Mouse (Mus musculus): ENCODE measurements around the gene Opcml. TPM values are rescaled to one million over a fixed set of nuclear protein-coding genes. Genes with fewer than 3 reads are reported as not detected.

The Opcml gene
- polyA plus RNA-seq, 1 experiment from 2014 or later = 13.5 TPM

DNA sequence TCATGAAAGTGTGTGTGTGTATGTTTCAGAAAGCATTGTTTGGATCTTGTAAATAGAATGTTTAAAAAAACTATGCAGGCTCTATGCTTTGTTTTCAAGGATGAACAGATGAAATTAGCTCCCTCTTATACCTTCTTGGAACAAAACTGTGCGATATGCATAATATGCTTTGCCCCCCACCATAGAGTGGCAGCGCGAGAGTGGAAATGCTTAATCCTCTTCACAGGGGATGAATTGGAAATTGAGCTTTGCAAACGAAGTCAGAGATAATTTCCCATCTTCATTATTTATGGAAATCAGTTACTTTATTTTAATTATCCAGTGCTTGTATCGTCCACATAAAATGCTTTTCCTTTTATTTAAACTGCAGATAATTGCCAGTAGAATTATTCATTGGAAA, 99.1 kb downstream of the Opcml start:
- no peak overlapping the region for H3K4me2 ChIP-seq
- 0 out of 2 replicates have a peak, but pooled peaks cover 4% of the 10 kb centered on the region for H3K4me1 ChIP-seq (replicated peaks)
- H3K27me3 ChIP-seq = no peaks in the 10 kb centered on the region
- no peak overlapping the region for H3K27ac ChIP-seq (replicated peaks)
- no peaks in the 10 kb centered on the region for H3K9me3 ChIP-seq
- ATAC-seq (ENCODE audit: low read depth) = no peak
- H3K36me3 ChIP-seq = no peaks in the 10 kb centered on the region
- H3K4me3 ChIP-seq = no peak overlapping the region
- WGBS = 58% methylated on average over 5 of the region's 5 CpGs
- no peak overlapping the region for H3K9ac ChIP-seq

DNA sequence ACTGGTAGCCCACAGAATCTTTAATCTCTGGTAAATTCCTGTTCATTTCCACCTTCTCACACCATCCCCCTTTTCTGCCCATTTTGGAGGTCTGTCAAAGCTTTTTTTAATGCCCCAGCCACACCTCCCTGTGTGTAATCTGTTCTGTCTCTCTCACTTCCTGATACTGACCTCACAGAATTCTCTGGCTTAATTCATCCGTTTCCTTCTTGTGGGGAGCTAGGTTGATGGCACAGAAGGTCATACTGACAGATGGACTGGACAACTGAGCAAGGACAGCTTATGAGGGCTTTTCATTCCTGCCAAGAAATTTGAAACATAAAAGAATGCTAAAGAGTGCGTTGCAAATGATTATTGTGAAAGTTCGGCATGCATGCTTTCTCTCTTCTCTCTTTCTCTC, 126.7 kb downstream of the Opcml start:
- Histone ChIP-seq H3K9me3 (0 out of 2 replicates have a peak, but pooled peaks cover 4% of the 10 kb centered on the region), H3K9ac (no peak overlapping the region), H3K4me3 (no peak overlapping the region), H3K4me1 (replicated peaks) (no peaks in the 10 kb centered on the region), H3K27me3 (no peaks in the 10 kb centered on the region), H3K36me3 (no peaks in the 10 kb centered on the region), H3K4me2 (no peak overlapping the region), H3K27ac (replicated peaks) (no peak overlapping the region)
- no peak for ATAC-seq (ENCODE audit: low read depth)
- 45% methylated on average over 3 of the region's 3 CpGs for WGBS

DNA sequence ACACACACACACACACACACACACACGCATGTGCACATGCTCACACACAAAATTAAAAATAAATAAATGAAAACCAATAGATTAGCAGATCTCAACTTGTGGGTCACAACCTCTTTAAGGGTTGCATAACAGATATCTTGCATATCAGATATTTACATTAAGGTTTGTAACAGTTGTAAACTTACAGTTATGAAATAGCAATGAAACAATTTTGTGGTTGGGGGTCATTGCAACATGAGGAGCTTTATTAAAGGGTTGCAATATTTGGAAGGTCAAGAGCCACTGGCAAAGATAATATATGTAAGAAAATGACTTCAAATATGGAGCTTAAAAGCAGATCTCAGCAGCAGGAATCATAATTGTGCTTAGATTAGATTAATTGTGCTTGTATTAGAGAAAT, 132.9 kb downstream of the Opcml start:
- Histone ChIP-seq H3K36me3 (no peaks in the 10 kb centered on the region), H3K4me2 (no peak overlapping the region), H3K27ac (replicated peaks) (no peak overlapping the region), H3K4me1 (replicated peaks) (peaks cover 12% of the 10 kb centered on the region), H3K27me3 (peaks cover 4% of the 10 kb centered on the region), H3K4me3 (no peak overlapping the region), H3K9ac (no peak overlapping the region), H3K9me3 (no peaks in the 10 kb centered on the region)
- no peak for ATAC-seq (ENCODE audit: low read depth)
- WGBS = 95% methylated on average over 1 of the region's 1 CpGs

DNA sequence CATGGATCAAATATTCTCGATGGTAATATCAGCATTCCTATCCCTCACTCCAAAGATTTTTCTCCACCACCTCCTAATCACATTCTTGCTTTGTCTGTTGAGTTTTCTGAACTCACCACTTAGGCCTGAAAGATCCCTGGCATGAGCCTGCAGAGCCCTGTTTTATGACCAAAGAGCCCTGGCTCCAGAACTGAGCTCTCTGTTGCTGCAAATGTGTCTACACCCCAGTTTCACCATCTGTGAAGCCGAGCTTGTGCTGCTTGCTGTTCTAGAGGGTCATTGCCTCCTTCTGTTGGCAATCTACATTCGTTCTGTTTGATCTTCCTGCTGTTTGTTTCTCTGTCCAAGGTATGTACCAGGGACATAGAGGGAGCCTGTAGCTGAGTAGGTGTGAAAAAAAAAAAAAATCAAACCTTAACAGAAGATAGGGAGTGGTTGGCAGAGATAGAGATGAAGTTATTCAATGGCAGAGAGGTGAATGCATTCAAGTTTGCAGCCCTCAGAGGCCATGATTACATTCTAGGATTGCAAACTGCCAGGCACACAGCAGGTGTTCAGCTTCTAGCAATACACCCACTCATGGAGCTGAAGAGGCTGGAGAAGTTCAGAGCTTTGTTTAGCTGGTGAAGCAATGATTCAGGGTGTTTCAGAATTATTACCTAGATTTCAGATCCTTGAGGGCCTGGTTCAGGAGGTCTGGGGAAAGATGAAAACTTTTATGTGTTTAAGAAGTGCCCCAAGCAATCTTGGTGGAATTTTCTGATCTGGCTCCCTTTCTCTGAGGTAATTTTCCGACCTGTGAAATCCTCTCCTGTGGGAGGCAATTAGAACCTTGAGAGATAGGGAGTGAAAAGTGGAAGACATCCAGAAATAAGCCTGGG, 133.6 kb downstream of the Opcml start:
- ATAC-seq (ENCODE audit: low read depth) = no peak
- Histone ChIP-seq H3K4me2 (no peak overlapping the region), H3K27me3 (peaks cover 4% of the 10 kb centered on the region), H3K27ac (replicated peaks) (no peak overlapping the region), H3K9ac (no peak overlapping the region), H3K4me3 (no peak overlapping the region), H3K4me1 (replicated peaks) (peaks cover 12% of the 10 kb centered on the region), H3K9me3 (no peaks in the 10 kb centered on the region), H3K36me3 (no peaks in the 10 kb centered on the region)
- 60% methylated on average over 4 of the region's 4 CpGs for WGBS

DNA sequence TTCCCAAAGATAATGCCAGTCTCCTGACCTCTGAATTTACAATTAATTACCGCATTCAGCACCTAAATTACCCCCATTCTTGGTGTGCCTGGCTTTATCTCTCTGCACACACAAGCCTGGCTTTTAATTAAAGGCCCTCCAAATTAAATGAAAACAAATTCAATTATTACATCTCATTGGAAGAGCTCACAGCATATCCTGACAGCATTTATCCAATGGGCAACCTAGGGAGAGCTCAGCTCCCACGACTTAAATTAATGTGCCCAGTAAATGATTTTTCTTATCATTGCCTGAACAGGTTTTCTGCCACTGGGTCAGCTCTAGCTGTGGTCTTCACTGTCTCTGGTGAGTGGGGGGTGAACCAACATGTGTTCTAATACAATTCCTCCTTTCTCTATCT, 135.1 kb downstream of the Opcml start:
- Histone ChIP-seq H3K9me3 (no peaks in the 10 kb centered on the region), H3K36me3 (no peaks in the 10 kb centered on the region), H3K4me1 (replicated peaks) (peaks cover 12% of the 10 kb centered on the region), H3K27me3 (peaks cover 4% of the 10 kb centered on the region), H3K4me3 (no peak overlapping the region), H3K9ac (no peak overlapping the region), H3K27ac (replicated peaks) (no peak overlapping the region), H3K4me2 (no peak overlapping the region)
- 50% methylated on average over 2 of the region's 2 CpGs for WGBS
- peak; percentile 36; the same call in 1 of the 2 replicates for ATAC-seq (ENCODE audit: low read depth)

DNA sequence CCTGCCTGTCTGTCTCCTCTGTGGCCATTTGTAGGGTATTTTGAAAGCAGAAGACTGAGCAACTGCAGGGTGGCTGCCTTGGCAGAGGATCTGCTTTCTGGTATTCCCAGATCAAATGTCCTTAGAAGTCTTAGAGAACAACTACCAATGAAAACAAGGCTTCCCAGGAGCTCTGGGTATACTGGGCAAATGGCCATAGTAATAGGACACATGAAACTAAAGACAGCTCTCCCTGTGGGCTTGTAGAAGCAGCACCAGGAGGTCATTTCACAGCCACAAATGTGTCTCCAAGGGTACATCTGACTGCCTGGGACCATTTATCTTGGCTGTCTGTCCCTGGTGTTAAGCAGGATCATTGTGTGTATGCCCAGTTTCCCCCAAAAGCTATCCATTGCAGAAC, 146.7 kb downstream of the Opcml start:
- Histone ChIP-seq H3K4me3 (no peak overlapping the region), H3K9me3 (no peaks in the 10 kb centered on the region), H3K4me2 (no peak overlapping the region), H3K9ac (no peak overlapping the region), H3K36me3 (no peaks in the 10 kb centered on the region), H3K27me3 (peaks cover 9% of the 10 kb centered on the region; the same call in 1 of the 2 replicates), H3K27ac (replicated peaks) (no peak overlapping the region), H3K4me1 (replicated peaks) (peaks cover 12% of the 10 kb centered on the region)
- peak; percentile 69 for ATAC-seq (ENCODE audit: low read depth)

DNA sequence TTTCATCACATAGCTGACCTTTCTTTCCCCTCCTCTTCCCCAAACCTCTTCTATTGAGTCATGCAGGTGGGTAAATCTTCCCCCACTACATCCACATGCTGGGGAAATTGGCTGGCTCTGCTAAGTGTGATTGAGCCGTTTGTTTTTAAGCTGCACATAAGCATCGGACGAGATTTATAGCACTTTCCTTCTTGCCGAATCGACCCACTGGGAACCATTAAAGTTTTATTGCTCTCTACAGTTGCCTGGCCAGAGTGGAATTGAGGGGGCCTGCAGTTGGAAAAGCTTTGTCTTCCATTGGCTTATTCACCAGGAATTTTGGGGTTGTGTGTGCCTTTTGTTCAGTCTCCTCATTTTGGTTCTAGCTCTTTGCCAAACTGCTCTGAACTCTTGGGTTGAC, 147.1 kb downstream of the Opcml start:
- ATAC-seq (ENCODE audit: low read depth) = peak; percentile 63
- Histone ChIP-seq H3K4me3 (no peak overlapping the region), H3K9ac (no peak overlapping the region), H3K4me2 (no peak overlapping the region), H3K27me3 (peaks cover 9% of the 10 kb centered on the region; the same call in 1 of the 2 replicates), H3K36me3 (no peaks in the 10 kb centered on the region), H3K27ac (replicated peaks) (no peak overlapping the region), H3K9me3 (no peaks in the 10 kb centered on the region), H3K4me1 (replicated peaks) (peaks cover 12% of the 10 kb centered on the region)
- 5% methylated on average over 5 of the region's 5 CpGs for WGBS

DNA sequence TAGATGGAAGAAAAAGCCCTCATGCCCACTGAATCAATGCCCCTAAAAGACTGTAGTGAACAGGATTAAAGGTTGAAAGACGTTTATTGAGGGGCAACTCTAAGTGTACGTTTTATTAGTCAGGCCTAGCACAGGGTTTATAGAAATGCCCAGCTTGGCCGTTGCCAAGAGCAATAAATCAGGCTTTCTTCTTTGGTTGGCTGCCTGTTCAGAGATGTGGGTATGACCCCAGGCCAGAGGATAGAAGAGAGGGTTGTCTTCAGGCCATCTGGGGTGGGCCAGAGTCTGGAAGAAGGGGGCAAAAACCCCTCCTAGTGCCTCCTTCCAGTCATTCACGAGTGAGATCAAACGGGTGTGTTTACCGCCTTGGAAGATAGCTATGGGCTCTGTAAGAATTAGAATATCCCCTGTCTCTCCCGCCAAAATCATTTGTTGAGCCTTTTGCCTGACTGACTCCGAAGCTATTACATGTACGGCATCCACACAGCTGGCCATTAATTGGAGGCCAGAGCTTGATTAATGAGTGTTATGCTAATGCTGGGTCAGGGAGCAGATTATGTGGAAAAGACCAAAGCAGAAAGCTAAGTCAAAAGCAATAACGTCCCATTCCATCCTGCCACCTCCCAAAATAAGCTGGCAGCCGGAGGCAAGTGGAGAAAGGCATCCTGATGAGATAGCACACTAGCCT, 154.9 kb downstream of the Opcml start:
- H3K4me1 ChIP-seq (replicated peaks) = peaks cover 10% of the 10 kb centered on the region
- WGBS = 14% methylated on average over 11 of the region's 11 CpGs
- no peak overlapping the region for H3K27ac ChIP-seq (replicated peaks)
- H3K27me3 ChIP-seq = peaks cover 20% of the 10 kb centered on the region
- no peak overlapping the region for H3K4me2 ChIP-seq
- H3K9ac ChIP-seq = no peak overlapping the region
- no peaks in the 10 kb centered on the region for H3K9me3 ChIP-seq
- H3K36me3 ChIP-seq = no peaks in the 10 kb centered on the region
- peak; percentile 63 for ATAC-seq (ENCODE audit: low read depth)
- no peak overlapping the region for H3K4me3 ChIP-seq

DNA sequence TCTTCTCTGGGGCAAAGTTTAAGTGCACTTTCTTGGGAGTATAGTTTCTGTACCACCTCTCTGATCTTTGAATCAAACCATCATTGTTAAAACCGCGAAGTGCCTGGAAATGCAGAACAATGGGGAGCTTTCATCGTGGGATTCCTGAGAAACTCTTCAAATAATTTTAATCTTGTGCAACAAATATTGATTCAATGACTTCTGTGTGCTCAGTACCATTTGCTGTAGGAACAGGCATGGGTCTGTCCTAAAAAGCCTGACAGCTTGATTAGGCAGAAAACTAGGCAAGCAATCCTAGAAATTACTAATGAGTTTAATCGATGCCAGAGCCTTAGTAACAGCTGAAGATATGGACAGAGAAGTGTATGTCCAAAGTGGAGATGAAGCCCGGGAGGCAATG, 160.5 kb downstream of the Opcml start:
- Histone ChIP-seq H3K4me1 (replicated peaks) (no peaks in the 10 kb centered on the region), H3K36me3 (no peaks in the 10 kb centered on the region), H3K9ac (no peak overlapping the region), H3K4me3 (no peak overlapping the region), H3K27ac (replicated peaks) (no peak overlapping the region), H3K4me2 (no peak overlapping the region), H3K9me3 (no peaks in the 10 kb centered on the region), H3K27me3 (no peaks in the 10 kb centered on the region)
- ATAC-seq (ENCODE audit: low read depth) = no peak
- 46% methylated on average over 5 of the region's 5 CpGs for WGBS

DNA sequence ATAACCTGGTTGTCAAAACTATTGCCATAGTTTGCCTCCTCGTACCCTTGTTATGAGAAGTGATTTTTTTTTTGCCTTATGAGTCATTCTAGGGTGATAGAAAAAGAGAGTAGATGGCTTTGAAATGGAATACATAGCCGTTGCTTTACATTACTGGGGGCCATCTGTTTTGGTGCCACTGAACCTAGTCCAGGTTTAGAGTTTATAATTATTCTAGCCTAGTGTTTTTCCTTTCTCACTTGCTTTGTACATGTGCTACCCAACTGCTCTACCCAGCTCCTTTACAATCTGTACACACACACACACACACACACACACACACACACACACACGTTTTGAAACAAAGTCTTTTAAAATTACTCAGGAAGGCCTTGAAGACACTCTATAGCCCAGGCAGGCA, 171.1 kb downstream of the Opcml start:
- WGBS = 80% methylated on average over 3 of the region's 3 CpGs
- no peak for ATAC-seq (ENCODE audit: low read depth)
- Histone ChIP-seq H3K4me2 (no peak overlapping the region), H3K4me1 (replicated peaks) (no peaks in the 10 kb centered on the region), H3K4me3 (no peak overlapping the region), H3K9me3 (no peaks in the 10 kb centered on the region), H3K36me3 (no peaks in the 10 kb centered on the region), H3K9ac (no peak overlapping the region), H3K27me3 (no peaks in the 10 kb centered on the region), H3K27ac (replicated peaks) (no peak overlapping the region)

DNA sequence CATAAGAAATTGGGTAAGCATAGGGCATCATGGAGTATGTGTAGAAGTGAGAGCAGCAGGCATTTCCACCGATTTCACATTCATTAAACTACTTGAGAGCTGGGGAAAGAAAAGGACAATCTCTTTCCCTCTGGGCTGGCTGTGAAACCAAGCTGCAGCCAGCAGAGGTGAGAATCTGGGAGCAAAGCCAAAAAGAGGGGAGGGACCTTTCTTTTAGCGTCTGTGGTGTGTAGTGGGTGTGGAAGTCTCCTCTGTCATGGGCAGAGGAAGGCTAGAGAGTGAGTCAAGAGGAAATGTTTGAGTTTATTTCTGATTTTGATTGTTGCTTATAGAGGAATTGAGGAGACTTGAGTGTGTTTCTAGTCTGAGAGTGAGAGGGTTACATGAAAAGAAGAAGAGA, 172.8 kb downstream of the Opcml start:
- Histone ChIP-seq H3K4me1 (replicated peaks) (no peaks in the 10 kb centered on the region), H3K36me3 (no peaks in the 10 kb centered on the region), H3K4me3 (no peak overlapping the region), H3K27me3 (no peaks in the 10 kb centered on the region), H3K27ac (replicated peaks) (no peak overlapping the region), H3K9me3 (no peaks in the 10 kb centered on the region), H3K9ac (no peak overlapping the region), H3K4me2 (no peak overlapping the region)
- 56% methylated on average over 2 of the region's 2 CpGs for WGBS
- no peak for ATAC-seq (ENCODE audit: low read depth)

DNA sequence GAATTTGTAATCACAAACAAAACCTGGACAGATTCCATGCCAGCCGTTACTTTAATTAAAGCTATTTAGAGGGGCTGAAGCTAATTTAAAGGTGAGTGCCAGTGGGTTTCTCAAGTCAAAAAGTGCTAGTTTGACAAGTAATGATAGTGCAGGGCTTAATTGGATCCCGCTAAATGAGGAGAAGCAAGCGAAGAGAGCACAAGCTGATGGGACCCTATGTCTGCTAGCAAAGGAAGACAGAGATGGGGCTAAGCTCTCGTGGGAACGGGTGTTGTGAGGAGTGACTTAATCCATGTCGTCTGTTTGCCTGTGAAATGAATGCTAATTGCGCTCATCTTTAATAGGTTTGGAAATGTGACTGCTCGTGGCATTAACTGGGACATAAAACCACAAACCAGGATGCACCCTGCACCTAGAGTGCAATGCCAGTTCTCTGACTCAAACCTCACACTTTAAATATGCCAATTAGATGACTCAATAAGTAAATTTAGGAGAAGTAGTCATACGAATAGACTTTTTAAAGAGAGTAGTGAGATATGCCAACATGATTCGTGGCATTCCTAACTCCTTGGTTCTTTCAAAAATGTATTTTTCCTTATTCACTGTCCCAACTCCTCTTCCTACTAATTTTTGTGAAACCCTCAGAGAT, 174.5 kb downstream of the Opcml start:
- whole genome bisulfite sequencing = 70% methylated on average over 10 of the region's 10 CpGs
- Histone ChIP-seq H3K4me2 (no peak overlapping the region), H3K9me3 (no peaks in the 10 kb centered on the region), H3K9ac (no peak overlapping the region), H3K4me1 (replicated peaks) (no peaks in the 10 kb centered on the region), H3K27ac (replicated peaks) (no peak overlapping the region), H3K36me3 (no peaks in the 10 kb centered on the region), H3K4me3 (no peak overlapping the region), H3K27me3 (no peaks in the 10 kb centered on the region)
- no peak for ATAC-seq (ENCODE audit: low read depth)

All from neural tube, embryonic 13.5 days (tissue).